Mouse (Mus musculus) cerebellum, postnatal 36 days (tissue): ENCODE data around the gene Atxn1.
A peak's percentile ranks its signal among the peaks of the same experiment; 100 is the strongest.

ENCODE experiments used
- DNase-seq, 2 experiments: peaks; one replicate each; pipeline ENCODE4 v3.0.0; 2021 to 2022; ENCODE audit warnings: mixed read lengths in 2 of 2

Atxn1 gene

GRCm38 (mm10) chr13:45560543-45560942, 404.3 kb downstream of the Atxn1 start:
- DNase-seq: no peak

- no peak for DNase-seq
Observed at GRCm38 (mm10) chr13:45559258-45559657, 405.6 kb downstream of the Atxn1 start.

DNA sequence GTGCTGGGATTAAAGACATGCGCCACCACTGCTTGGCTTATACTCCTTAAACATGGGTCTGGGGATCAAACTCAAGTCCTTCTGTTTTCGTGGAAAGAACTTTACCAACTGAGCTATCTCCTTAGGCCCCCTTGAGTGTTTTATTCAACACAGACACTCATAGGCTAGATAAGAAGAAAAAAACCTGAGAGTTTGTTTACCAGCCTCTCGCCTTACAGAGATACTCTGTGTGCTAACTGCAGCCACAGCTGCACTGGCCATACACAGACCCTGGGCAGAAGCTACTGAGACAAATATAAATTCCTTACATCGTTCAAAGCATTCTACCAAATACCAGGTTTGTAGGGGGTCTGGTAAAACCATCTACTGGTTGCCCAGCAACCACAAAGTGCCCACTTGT, 406.4 kb downstream of the Atxn1 start:
- DNase-seq: no peak

DNA sequence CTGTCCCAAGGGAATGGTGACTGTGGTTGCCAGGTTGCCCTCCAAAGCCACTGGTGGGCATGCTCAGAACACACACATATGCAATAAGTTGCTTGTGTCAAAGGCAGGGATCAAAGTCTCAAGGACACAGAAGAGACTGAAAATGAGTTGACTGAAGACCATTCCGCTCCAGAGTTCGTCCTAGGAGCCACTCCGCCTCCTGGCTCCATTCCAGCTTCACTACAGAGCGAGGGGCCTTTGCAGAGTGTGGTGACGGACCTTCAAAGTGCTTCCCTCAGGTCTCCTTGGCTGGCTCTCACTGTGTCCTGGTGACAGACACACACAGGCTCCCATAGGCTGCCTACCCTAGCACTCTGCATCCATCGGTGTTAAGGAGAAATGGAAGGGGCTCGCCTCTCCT, 411.1 kb downstream of the Atxn1 start:
- no peak for DNase-seq

DNA sequence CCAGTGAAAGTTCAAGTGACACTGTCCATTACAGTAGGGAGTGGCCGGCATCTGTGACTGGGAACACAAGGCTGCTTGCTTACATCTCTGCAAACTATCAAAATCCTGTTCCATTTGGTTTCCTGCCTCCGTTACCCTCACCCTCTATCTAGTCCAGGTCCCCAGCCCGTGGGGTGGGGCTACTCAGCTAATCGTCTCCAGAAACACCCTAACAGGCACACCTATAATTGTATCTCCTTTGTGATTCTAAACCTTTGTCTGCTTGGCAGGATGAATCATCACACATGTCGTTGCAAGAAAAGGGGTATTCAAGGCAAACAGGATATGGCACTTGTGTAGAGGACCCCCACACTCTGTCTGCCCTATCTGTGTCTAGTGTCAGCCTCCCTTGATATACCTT, 417.3 kb downstream of the Atxn1 start:
- no peak for DNase-seq

- DNase-seq: no peak
Observed at GRCm38 (mm10) chr13:45546946-45547345, 417.9 kb downstream of the Atxn1 start.

DNA sequence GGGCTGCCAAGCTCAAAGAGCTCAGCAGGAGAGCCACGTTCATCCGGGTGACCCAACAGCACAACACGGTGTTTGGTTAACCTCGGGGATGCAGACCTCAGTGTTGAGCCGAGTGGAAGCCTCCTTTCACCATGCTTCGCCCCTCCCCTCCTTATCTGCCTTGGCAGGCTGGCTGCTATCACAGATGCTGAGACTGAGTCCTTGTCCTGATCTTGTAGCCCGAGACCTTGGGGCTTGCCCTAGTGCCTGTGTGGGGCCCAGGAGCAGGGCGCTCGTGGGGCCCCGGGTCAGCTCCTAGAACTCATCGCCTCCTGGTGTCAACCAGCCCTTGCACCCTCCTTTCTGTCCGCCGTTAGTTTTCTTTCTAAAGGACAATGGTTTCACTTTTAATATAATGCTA, 418.8 kb downstream of the Atxn1 start:
- DNase-seq: no peak

GRCm38 (mm10) chr13:45539205-45539568, 425.6 kb downstream of the Atxn1 start:
- peak; percentile 87 to 89 for DNase-seq

DNA sequence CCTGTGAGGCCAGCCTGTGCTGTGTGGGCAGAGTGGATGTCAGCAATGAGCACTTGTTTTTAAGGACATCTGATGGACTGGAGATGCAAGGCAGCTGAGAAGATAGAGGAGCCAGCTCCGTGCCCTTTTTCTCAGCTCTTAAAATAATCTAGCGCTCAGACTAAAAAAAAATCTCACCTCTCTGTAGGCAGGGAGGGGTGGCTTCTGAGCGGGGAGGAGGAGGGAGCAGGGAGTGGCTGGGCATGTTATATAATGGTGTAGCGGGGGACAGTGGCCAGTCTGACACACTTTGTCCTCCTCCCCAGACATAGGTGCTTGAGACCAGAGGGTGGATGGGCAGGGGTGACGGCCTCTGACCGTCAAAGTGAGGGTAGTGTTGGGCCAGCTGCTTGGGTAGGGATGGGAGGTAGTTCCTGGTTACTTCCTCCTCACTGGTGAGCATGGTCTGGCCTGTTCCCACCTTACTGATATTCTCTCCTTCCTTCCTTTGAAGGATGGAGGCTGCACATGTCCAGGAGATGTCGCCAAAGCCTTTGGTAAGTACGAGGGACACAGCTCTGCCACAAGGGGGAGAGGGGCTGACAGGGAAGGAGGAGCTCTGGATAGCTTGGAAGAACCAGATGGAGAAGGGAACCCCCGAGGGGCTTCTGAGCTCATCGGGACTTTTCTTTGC, 426.1 kb downstream of the Atxn1 start:
- DNase-seq: peak; percentile 79 to 81

DNA sequence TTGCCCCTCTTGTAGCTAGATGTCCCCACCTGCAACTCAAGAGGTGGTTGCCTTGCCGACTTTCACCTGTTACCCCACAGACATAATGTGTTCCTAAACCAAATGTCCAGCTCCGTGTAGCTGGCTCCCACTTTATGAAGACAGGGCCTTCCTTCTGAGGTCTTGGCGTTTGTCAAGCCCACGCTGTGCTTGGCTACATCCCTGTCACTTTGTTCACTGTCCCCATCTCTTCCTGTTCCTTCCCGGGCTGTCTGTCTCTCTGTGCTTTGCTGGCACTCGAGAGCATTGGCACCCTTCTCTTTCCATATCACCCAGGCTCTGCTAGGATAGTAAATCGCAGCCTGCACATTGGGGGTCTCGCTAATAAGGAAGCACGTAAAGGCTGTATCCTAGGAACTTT, 426.7 kb downstream of the Atxn1 start:
- peak in 1 of 2 experiments; percentile 34 for DNase-seq

DNA sequence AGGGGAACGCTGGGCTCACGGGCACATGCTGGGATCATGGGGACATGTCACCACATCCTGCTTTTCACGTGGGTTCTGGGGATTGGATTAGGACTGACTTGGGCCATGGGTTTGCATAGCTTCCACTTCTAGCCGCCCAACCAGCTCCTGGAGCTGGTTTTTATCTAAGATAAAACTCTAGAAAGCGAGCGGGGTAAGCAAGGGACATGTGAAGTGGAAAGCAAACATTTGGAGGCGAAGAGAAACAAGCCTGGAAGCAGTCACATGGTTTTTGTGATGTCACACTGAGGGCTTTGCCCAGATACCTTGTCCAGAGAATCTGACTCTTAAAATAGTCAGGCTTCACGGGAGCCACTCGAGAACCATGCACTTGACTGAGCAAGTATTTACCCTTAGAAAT, 427.7 kb downstream of the Atxn1 start:
- no peak for DNase-seq

DNA sequence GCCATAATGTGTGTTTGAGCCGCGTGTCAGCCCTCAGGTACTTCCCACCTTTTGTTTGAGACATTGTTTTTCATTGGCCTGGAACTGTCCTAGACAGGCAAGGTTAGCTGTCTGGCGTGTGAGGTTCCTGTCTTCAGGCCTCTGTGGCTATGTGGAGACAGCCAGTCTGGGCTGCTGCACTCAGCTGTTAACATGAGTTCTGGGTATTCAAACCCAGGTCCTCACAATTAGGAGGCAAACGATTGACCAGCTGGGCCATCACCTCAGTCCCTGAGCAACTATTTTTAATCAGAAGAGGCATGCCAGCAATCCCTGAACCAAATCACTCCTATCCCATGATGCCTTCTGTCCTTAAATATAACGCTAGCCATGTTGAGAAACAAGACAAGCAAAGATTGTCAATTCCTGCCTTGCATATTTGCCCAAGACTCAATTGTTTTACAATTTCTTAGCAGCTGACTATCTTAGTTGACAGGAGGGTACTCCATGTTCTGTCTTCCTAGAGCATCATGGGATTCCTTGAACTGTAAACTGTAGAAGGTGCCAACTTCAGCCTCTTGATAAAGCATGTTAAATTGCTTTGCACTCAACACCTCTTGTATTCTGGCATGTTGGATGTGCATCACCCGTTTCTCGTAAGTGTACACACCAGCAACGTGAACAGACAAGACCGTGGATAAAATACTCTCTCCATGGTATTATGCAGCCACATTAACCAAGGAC, 428.9 kb downstream of the Atxn1 start:
- no peak for DNase-seq

DNA sequence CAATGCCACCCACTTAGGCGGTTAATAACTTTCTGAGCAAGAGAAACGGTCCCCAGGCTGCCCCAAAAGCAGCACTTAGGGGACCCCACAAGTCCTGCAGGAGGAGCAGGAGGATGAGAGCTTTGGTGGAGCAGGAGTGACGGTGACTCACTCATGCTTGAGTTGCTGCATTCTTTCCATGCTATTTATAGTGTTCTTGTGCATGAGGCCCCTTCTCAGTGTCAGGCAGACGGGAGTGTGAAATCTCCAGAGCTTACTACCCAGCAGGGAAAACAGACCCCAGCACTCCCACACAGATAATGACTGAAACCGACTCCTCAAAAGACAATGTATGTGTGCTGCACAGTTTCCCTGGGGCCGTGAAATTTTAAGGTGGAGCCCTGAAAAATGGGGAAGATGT, 434.1 kb downstream of the Atxn1 start:
- DNase-seq: no peak

- DNase-seq: peak; percentile 60 to 74
Observed at GRCm38 (mm10) chr13:45528787-45529186, 436.0 kb downstream of the Atxn1 start.

GRCm38 (mm10) chr13:45527232-45527964, 437.4 kb downstream of the Atxn1 start:
- no peak for DNase-seq

- DNase-seq: peak; percentile 54 to 61
Observed at GRCm38 (mm10) chr13:45526230-45526629, 438.6 kb downstream of the Atxn1 start.

DNA sequence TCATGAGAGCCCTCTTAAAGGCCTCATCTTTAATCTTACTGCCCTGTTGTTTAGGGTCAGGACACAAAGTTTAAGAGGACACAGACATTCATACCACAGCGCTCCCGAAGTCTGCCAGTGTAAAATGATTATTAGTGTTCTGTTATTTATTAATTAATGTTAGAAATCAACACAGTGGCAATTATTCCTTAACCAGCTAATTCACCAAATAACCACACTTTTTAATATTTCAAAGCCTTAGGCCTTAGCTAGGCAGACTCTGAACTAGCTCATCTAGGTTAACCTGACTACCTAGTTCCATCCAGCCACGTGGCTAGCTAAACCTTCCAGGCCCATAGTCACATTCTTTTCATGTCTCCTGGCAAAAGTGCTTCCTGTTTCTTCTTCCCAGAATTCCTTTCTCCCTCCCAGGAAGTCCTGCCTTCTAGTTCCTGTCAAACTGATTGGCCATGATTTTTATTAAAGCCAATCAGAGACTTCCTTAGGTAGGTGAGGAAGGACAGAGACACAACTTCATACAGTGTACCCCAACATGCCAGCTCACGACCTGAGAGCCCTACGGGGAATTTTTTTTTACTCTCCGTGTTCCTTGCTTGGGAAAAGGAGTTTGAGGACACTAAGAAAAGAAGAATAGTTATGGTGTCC, 439.9 kb downstream of the Atxn1 start:
- DNase-seq: no peak

DNA sequence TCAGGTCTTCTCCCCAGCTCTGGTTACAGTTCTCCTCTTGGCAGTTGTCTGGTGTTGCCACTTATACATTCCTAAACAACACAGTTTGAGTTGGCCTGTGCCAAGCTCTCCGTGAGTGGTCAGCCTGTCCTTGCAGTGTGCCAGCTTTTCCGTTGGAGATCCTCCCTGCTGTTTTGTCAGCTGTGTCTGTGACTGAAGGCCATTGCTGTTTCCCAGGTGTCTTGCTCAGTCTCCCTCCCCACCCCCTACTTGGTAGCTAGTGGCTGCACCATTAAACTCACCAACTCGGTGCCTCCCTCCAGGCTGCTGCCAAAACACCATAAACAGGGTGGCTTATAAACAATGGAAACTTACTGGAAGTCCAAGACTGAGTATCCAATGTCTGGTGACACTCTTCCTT, 440.5 kb downstream of the Atxn1 start:
- DNase-seq: peak; percentile 74 to 81

DNA sequence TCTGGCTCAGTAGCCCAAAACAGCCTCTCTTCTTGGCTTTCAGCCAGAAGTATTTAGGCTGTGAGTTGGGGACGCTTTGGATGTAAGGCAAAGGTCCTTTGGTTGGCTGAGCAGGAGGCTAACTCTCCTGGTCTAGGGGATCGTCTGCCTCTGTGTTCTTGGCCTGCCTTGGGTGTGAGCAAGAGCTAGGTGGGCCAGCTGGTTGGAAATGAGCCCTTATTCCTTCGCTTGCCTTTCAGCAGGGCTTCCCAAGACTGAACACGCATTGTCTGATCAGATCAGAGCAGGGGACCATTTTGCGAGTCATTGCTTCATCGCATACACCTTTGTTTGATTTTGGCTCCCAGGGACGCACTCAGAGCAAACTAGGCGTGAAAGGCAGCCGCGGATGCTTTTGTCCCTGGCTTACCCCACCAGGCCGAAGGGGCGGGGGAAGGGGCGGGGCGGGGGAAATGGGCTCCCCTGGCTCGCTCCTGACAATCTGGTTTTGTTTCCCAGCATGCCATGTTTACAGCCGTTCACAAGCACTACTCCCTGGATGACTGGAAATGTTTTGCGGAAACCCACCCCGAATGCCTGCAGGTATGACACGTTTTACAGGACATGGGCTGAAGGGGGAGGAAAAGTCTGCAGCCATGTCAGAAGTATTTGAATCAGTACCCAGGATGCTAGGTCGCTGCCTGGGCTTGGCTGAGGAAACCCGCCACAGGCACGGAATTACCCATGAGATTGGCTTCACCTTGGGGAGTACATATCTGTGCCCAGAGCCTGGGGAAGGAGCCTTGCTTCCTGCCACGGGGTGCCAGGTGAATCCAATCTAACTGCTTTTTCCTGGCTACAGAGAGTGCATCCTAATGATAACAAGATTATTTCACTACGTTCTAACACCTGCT, 448.1 kb downstream of the Atxn1 start:
- DNase-seq: no peak

DNA sequence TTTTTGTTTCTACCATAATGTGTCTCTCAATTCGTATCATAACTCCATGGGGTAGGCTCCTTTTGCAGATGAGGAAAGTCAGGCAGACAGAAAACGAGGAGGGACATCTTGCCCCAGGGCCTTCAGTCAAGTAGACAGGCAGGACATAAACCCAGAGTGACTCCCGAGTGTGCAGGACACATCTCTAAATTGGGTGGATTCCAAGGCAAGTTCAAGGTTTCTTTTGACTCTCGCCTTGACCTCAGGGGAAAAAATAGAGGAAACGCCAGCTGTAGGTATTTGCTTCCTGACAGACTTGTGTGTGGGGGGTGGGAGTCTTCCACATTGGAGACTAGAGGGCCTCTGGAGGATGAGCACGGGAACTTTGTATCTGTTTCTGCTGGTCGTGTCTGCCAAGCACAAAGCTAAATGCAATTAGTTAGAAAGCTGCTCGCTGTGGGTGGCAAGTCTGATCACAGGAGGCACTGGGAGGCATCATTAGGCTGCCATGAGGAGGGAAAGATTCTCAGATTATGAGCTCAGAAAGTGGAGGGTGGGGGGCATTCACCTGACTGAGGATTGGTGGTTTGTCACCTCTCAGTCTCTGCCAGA, 449.9 kb downstream of the Atxn1 start:
- DNase-seq: no peak

DNA sequence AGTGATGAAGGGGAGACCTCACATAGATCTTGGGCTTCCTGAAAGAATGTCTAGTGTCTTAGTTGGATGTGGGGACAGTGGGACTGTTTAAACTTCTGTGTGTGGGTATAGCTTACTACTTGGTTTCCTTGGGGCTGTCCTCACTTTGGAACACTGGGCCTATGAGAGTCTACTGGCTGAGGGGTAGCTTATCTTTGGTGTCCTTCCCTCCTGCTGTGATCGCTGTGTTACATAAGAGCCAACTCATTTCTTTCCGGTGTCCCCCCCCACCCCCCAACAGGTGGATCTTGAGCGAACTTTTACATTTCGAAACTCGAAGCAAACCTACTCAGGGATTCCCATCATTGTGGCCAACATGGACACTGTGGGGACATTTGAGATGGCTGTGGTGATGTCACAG, 450.7 kb downstream of the Atxn1 start:
- DNase-seq: no peak
